Mouse (Mus musculus): ENCODE measurements around the gene Rfesd. TPM values are rescaled to one million over a fixed set of nuclear protein-coding genes. Genes with fewer than 3 reads are reported as not detected.

Rfesd gene
- 18.5 and 18.7 TPM in 2 replicates for polyA plus RNA-seq (2015; fragmentation: Nextera tagmentation; extraction: Ambion mirVana)

GRCm38 (mm10) chr13:76017974-76018843 lies at the start of gene Rfesd:
Gene Rfesd, minus strand, starts transcription at chr13:76018719.
- Histone ChIP-seq H3K27ac (peak within 1 kb of the TSS; percentile 96), H3K27me3 (peaks cover 3% of the 10 kb centered on the region; the same call in 1 of the 2 replicates), H3K9me3 (no peaks in the 10 kb centered on the region), H3K4me3 (peak within 1 kb of the TSS; percentile 70), H3K4me2 (peak within 1 kb of the TSS; percentile 69), H3K4me1 (replicated peaks) (peaks cover 19% of the 10 kb centered on the region), H3K36me3 (no peaks in the 10 kb centered on the region; the same call in 1 of the 2 replicates), H3K9ac (peak within 1 kb of the TSS; percentile 89)
- 2% methylated on average over 50 of the region's 50 CpGs for WGBS
- ATAC-seq (ENCODE audit: low FRiP score): peak; percentile 100

GRCm38 (mm10) chr13:76064363-76064945 lies 45.9 kb upstream of the Rfesd start:
- H3K9ac ChIP-seq: no peak overlapping the region
- no peak overlapping the region for H3K4me2 ChIP-seq
- H3K9me3 ChIP-seq: no peaks in the 10 kb centered on the region
- no peak overlapping the region for H3K4me3 ChIP-seq
- no peaks in the 10 kb centered on the region for H3K27me3 ChIP-seq
- H3K27ac ChIP-seq: no peak overlapping the region
- H3K36me3 ChIP-seq: peaks cover 9% of the 10 kb centered on the region
- peak; percentile 71; the same call in 1 of the 2 replicates for ATAC-seq (ENCODE audit: low FRiP score)
- WGBS: 87% methylated on average over 13 of the region's 13 CpGs
- H3K4me1 ChIP-seq (replicated peaks): no peaks in the 10 kb centered on the region

- no peak overlapping the region for H3K4me3 ChIP-seq
- H3K9ac ChIP-seq: no peak overlapping the region
- WGBS: 89% methylated on average over 4 of the region's 4 CpGs
- H3K27ac ChIP-seq: no peak overlapping the region
- no peaks in the 10 kb centered on the region for H3K9me3 ChIP-seq
- no peak for ATAC-seq (ENCODE audit: low FRiP score)
- no peaks in the 10 kb centered on the region for H3K4me1 ChIP-seq (replicated peaks)
- H3K36me3 ChIP-seq: peaks cover 9% of the 10 kb centered on the region
- no peaks in the 10 kb centered on the region for H3K27me3 ChIP-seq
- H3K4me2 ChIP-seq: no peak overlapping the region
Observed at GRCm38 (mm10) chr13:76063548-76063947, 45.0 kb upstream of the Rfesd start.

GRCm38 (mm10) chr13:76062569-76062968 lies 44.0 kb upstream of the Rfesd start:
- no peaks in the 10 kb centered on the region for H3K9me3 ChIP-seq
- no peak for ATAC-seq (ENCODE audit: low FRiP score)
- peaks cover 9% of the 10 kb centered on the region for H3K27me3 ChIP-seq
- H3K4me3 ChIP-seq: no peak overlapping the region
- peaks cover 9% of the 10 kb centered on the region for H3K36me3 ChIP-seq
- no peak overlapping the region for H3K27ac ChIP-seq
- 91% methylated on average over 3 of the region's 3 CpGs for WGBS
- H3K9ac ChIP-seq: no peak overlapping the region
- no peak overlapping the region for H3K4me2 ChIP-seq
- no peaks in the 10 kb centered on the region for H3K4me1 ChIP-seq (replicated peaks)

GRCm38 (mm10) chr13:76062126-76062525 lies 43.6 kb upstream of the Rfesd start:
- peaks cover 9% of the 10 kb centered on the region for H3K36me3 ChIP-seq
- peaks cover 13% of the 10 kb centered on the region for H3K27me3 ChIP-seq
- H3K4me1 ChIP-seq (replicated peaks): no peaks in the 10 kb centered on the region
- H3K9ac ChIP-seq: no peak overlapping the region
- no peaks in the 10 kb centered on the region for H3K9me3 ChIP-seq
- no peak overlapping the region for H3K4me3 ChIP-seq
- H3K27ac ChIP-seq: no peak overlapping the region
- 92% methylated on average over 3 of the region's 3 CpGs for WGBS
- no peak for ATAC-seq (ENCODE audit: low FRiP score)
- H3K4me2 ChIP-seq: no peak overlapping the region

- no peak overlapping the region for H3K4me2 ChIP-seq
- H3K36me3 ChIP-seq: peaks cover 8% of the 10 kb centered on the region; the same call in 1 of the 2 replicates
- H3K27ac ChIP-seq: no peak overlapping the region
- ATAC-seq (ENCODE audit: low FRiP score): no peak
- H3K9me3 ChIP-seq: no peaks in the 10 kb centered on the region
- no peak overlapping the region for H3K9ac ChIP-seq
- peaks cover 17% of the 10 kb centered on the region for H3K4me1 ChIP-seq (replicated peaks)
- H3K4me3 ChIP-seq: no peak overlapping the region
- 95% methylated on average over 4 of the region's 4 CpGs for WGBS
- peaks cover 35% of the 10 kb centered on the region for H3K27me3 ChIP-seq
Observed at GRCm38 (mm10) chr13:76059591-76059990, 41.1 kb upstream of the Rfesd start.

GRCm38 (mm10) chr13:76057267-76058069 lies 38.9 kb upstream of the Rfesd start:
- H3K27me3 ChIP-seq: peaks cover 52% of the 10 kb centered on the region
- ATAC-seq (ENCODE audit: low FRiP score): no peak
- peak overlapping the region; percentile 99 for H3K4me2 ChIP-seq
- peaks cover 17% of the 10 kb centered on the region for H3K4me1 ChIP-seq (replicated peaks)
- H3K36me3 ChIP-seq: 0 out of 2 replicates have a peak, but pooled peaks cover 3% of the 10 kb centered on the region
- H3K9me3 ChIP-seq: no peaks in the 10 kb centered on the region
- H3K9ac ChIP-seq: no peak overlapping the region
- H3K27ac ChIP-seq: no peak overlapping the region
- H3K4me3 ChIP-seq: no peak overlapping the region
- 79% methylated on average over 10 of the region's 10 CpGs for WGBS

- Histone ChIP-seq H3K27me3 (peaks cover 52% of the 10 kb centered on the region), H3K4me3 (peak within 1 kb of the TSS; percentile 61), H3K4me2 (peak within 1 kb of the TSS; percentile 99), H3K9ac (peak within 1 kb of the TSS; percentile 76), H3K9me3 (no peaks in the 10 kb centered on the region), H3K36me3 (no peaks in the 10 kb centered on the region), H3K27ac (peak within 1 kb of the TSS; percentile 70), H3K4me1 (replicated peaks) (peaks cover 17% of the 10 kb centered on the region)
- ATAC-seq (ENCODE audit: low FRiP score): no peak
- WGBS: 12% methylated on average over 10 of the region's 10 CpGs
Observed at GRCm38 (mm10) chr13:76056896-76057266, 38.4 kb upstream of the Rfesd start, which contains the start of gene Gpr150. Gene Gpr150, minus strand, starts transcription at chr13:76056996.

GRCm38 (mm10) chr13:76056261-76056724 lies 37.8 kb upstream of the Rfesd start:
- peak; percentile 94 for ATAC-seq (ENCODE audit: low FRiP score)
- WGBS: under 1% methylated on average over 34 of the region's 34 CpGs

GRCm38 (mm10) chr13:76055391-76056232 lies 37.1 kb upstream of the Rfesd start:
- H3K9me3 ChIP-seq: no peaks in the 10 kb centered on the region
- ATAC-seq (ENCODE audit: low FRiP score): peak; percentile 68
- H3K27ac ChIP-seq: peak overlapping the region; percentile 70
- H3K27me3 ChIP-seq: peaks cover 55% of the 10 kb centered on the region
- H3K4me1 ChIP-seq (replicated peaks): peaks cover 17% of the 10 kb centered on the region
- peak overlapping the region; percentile 61 for H3K4me3 ChIP-seq
- peak overlapping the region; percentile 99 for H3K4me2 ChIP-seq
- H3K36me3 ChIP-seq: no peaks in the 10 kb centered on the region
- WGBS: under 1% methylated on average over 59 of the region's 59 CpGs
- peak overlapping the region; percentile 76 for H3K9ac ChIP-seq

More at GRCm38 (mm10) chr13:76056261-76056724, 37.8 kb upstream of the Rfesd start:
- Histone ChIP-seq H3K4me3 (peak overlapping the region; percentile 61), H3K4me2 (peak overlapping the region; percentile 99), H3K27me3 (peaks cover 52% of the 10 kb centered on the region), H3K27ac (peak overlapping the region; percentile 70), H3K9ac (peak overlapping the region; percentile 76), H3K9me3 (no peaks in the 10 kb centered on the region), H3K4me1 (replicated peaks) (peaks cover 17% of the 10 kb centered on the region), H3K36me3 (no peaks in the 10 kb centered on the region)

- no peak overlapping the region for H3K27ac ChIP-seq
- no peak for ATAC-seq (ENCODE audit: low FRiP score)
- H3K27me3 ChIP-seq: no peaks in the 10 kb centered on the region
- H3K9me3 ChIP-seq: no peaks in the 10 kb centered on the region
- no peaks in the 10 kb centered on the region for H3K36me3 ChIP-seq
- H3K9ac ChIP-seq: no peak overlapping the region
- H3K4me2 ChIP-seq: no peak overlapping the region
- no peak overlapping the region for H3K4me3 ChIP-seq
- H3K4me1 ChIP-seq (replicated peaks): no peaks in the 10 kb centered on the region
Observed at GRCm38 (mm10) chr13:76044971-76045370, 26.5 kb upstream of the Rfesd start.
